Mouse (Mus musculus): Measurements from ENCODE around the gene Dusp16. TPM values are rescaled to one million over a fixed set of nuclear protein-coding genes. Genes with fewer than 3 reads are reported as not detected.

The Dusp16 gene
- polyA plus RNA-seq, 1 experiment from 2014 or later: 5.3 TPM

DNA sequence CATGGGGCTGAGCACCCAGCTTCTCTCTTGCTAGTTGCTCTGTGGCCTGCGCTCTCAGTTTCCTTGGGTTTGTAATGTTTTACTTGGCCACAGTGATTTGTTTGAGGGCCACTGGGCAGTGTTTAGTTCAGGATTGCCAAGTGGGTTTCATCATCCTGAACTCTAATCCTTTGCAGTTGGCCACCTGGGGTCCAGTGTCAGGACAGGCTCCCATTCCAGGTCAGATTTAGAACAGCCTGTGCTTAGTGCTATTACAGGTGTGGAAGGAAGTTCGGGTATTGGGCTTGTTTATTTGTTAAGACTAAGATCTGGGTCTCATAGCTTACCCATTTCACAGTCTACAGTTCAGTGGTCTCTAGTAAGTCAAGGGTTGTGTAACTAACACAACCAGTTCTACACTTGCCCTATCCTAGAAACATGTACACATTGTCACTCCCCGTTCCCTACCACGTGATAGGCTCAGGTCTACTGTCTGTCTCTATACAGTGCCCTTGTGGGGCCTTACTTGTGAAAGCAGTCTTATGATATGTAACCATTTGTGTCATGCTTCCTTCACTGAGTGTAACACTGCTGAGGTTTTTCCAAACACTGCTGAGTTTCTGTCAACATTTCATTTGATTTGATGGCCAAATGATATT lies 89.3 kb downstream of the Dusp16 start:
- ATAC-seq: peak; percentile 91

DNA sequence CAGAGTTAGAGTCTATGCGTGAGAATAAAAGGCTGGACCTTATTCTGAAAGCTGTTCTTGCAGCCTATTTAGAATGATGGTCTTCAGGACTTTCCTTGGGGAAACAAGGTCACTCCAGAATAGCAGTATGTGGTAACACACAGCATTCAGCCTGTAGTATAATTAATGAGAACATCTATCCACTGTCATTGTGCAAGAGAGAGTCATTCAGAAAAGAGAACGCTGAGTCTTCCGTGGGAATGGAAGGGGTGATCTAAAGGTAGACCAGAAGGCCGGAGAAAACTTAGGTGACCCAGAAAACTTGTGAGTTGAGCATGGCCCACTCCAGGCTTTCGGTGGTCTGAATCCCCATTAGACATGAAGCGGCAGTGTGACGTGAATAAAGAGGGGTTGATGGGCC lies 90.2 kb downstream of the Dusp16 start:
- H3K9ac ChIP-seq (replicated peaks): no peak overlapping the region
- no peak for DNase-seq
- H3K4me3 ChIP-seq (ENCODE audit: low read depth, low read length): no peak overlapping the region
- no peaks in the 10 kb centered on the region for H3K36me3 ChIP-seq (replicated peaks; ENCODE audit: insufficient read depth, low read length)
- no peak overlapping the region for H3K4me2 ChIP-seq (ENCODE audit: low read depth, low read length)
- H3K27ac ChIP-seq (ENCODE audit: low read depth): 0 out of 2 replicates have a peak overlapping the region, but pooled peaks have one; percentile 82
- TF ChIP-seq CTCF (IDR thresholded peaks at IDR 0.05; ENCODE audit: low read depth) (no peak), EP300 (IDR thresholded peaks at IDR 0.05; ENCODE audit: low read depth) (no peak)
- peaks cover 27% of the 10 kb centered on the region for H3K4me1 ChIP-seq (ENCODE audit: insufficient read depth)
- H3K27me3 ChIP-seq (ENCODE audit: insufficient read depth, low read length): no peaks in the 10 kb centered on the region
- ATAC-seq: no peak
- no peaks in the 10 kb centered on the region for H3K9me3 ChIP-seq (ENCODE audit: low read length)
- 81% methylated on average over 7 of the region's 7 CpGs for WGBS (ENCODE audit: insufficient replicate concordance)

More for the DNA sequence above, 89.3 kb downstream of the Dusp16 start:
- WGBS (ENCODE audit: insufficient replicate concordance): 64% methylated on average over 4 of the region's 4 CpGs
- TF ChIP-seq CTCF (IDR thresholded peaks at IDR 0.05; ENCODE audit: low read depth) (no peak), EP300 (IDR thresholded peaks at IDR 0.05; ENCODE audit: low read depth) (peak; percentile 63)
- Histone ChIP-seq H3K4me2 (ENCODE audit: low read depth, low read length) (no peak overlapping the region), H3K27me3 (ENCODE audit: insufficient read depth, low read length) (no peaks in the 10 kb centered on the region), H3K9me3 (ENCODE audit: low read length) (no peaks in the 10 kb centered on the region), H3K4me1 (ENCODE audit: insufficient read depth) (peaks cover 27% of the 10 kb centered on the region), H3K4me3 (ENCODE audit: low read depth, low read length) (no peak overlapping the region), H3K27ac (ENCODE audit: low read depth) (peak overlapping the region; percentile 82), H3K9ac (replicated peaks) (no peak overlapping the region), H3K36me3 (replicated peaks; ENCODE audit: insufficient read depth, low read length) (no peaks in the 10 kb centered on the region)
- DNase-seq: peak; percentile 39

DNA sequence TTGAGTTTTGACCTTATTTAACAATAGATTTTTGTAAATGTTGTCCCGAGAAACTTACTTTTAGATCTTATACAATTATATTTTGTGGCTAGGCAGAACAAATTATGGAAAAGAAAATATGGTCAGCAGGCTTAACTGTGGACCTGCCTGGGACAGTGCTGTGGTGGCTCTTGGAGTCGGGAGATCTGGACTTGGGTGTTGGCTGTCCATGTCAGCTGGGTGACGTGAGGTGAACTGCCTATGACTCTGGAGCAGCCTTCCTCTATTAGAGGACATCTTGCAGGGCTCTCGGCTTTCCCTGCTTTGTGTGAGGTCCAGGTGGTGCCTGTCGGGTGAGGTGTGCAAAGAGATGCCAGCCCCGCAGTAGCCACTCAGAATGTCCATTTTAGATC lies 91.2 kb downstream of the Dusp16 start:
- 69% methylated on average over 6 of the region's 6 CpGs for WGBS (ENCODE audit: insufficient replicate concordance)
- no peak for DNase-seq
- no peaks in the 10 kb centered on the region for H3K9me3 ChIP-seq (ENCODE audit: low read length)
- H3K36me3 ChIP-seq (replicated peaks; ENCODE audit: insufficient read depth, low read length): no peaks in the 10 kb centered on the region
- TF ChIP-seq EP300 (IDR thresholded peaks at IDR 0.05; ENCODE audit: low read depth) (no peak), CTCF (IDR thresholded peaks at IDR 0.05; ENCODE audit: low read depth) (no peak)
- H3K4me3 ChIP-seq (ENCODE audit: low read depth, low read length): no peak overlapping the region
- no peaks in the 10 kb centered on the region for H3K27me3 ChIP-seq (ENCODE audit: insufficient read depth, low read length)
- peaks cover 27% of the 10 kb centered on the region for H3K4me1 ChIP-seq (ENCODE audit: insufficient read depth)
- H3K4me2 ChIP-seq (ENCODE audit: low read depth, low read length): no peak overlapping the region
- no peak for ATAC-seq
- H3K27ac ChIP-seq (ENCODE audit: low read depth): peak overlapping the region; percentile 85
- H3K9ac ChIP-seq (replicated peaks): no peak overlapping the region

DNA sequence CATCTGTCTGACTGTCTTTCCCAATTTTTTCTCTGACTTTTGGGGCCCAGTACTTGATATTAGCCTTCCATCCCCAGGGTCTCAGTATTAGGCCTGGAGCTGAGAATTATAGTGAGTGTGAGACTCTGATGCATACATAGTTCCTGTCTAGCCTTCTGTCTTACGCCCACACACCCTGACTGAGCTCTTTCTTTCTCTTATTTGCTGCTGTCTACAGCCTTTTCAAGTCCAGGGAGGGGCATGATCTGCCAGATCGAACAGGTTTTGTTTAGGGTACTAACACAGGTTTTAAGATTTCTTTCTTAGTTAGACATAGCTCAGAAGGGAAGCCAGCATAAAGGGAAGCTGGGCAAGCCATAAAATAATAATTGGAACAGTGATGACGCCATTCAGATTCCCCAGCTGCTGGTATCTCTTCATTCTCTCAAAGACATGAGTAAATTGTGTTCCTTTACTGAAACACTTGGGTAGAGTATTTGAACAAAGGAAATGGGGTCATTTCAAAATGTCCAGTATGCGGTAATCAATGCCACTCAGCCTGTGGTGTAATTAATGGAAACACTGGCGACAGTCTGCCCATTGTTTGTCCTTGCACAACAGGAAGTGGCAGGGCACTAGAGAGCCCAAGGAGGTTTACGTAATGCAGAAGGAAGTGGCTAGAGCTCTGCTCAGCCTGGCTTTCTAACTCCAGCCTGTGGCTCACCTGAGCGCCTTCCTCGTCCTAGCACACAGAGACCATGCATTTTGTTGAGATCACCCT lies 91.8 kb downstream of the Dusp16 start:
- peak overlapping the region; percentile 85 for H3K27ac ChIP-seq (ENCODE audit: low read depth)
- no peaks in the 10 kb centered on the region for H3K36me3 ChIP-seq (replicated peaks; ENCODE audit: insufficient read depth, low read length)
- no peaks in the 10 kb centered on the region for H3K27me3 ChIP-seq (ENCODE audit: insufficient read depth, low read length)
- peak overlapping the region; percentile 10; the same call in 1 of the 2 replicates for H3K4me2 ChIP-seq (ENCODE audit: low read depth, low read length)
- ATAC-seq: peak; percentile 79
- peak; percentile 72 for DNase-seq
- TF ChIP-seq CTCF (IDR thresholded peaks at IDR 0.05; ENCODE audit: low read depth): no peak
- TF ChIP-seq EP300 (IDR thresholded peaks at IDR 0.05; ENCODE audit: low read depth): peak; percentile 93
- 0 out of 2 replicates have a peak overlapping the region, but pooled peaks have one; percentile 26 for H3K9ac ChIP-seq (replicated peaks)
- H3K4me3 ChIP-seq (ENCODE audit: low read depth, low read length): no peak overlapping the region
- H3K9me3 ChIP-seq (ENCODE audit: low read length): no peaks in the 10 kb centered on the region
- 34% methylated on average over 8 of the region's 8 CpGs for WGBS (ENCODE audit: insufficient replicate concordance)
- peaks cover 27% of the 10 kb centered on the region for H3K4me1 ChIP-seq (ENCODE audit: insufficient read depth)

DNA sequence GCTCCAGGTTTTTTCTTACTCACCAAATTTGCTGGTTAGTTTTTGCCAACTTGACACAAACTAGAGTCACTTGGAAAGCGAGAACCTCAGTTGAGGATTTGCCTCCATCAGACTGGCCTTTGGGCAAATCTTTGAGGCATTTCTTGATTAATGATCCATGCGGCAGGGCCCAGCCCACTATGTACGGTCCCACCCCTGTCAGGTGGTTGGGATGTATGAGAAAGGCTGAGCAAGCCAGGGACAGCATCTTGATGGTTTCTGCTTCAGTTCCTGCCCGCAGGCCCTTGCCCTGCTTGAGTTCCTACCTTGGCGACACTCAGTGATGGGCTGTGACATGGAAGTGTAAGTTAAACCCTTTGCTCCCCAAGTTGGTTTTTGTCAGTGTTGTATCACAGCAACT lies 94.2 kb downstream of the Dusp16 start:
- ATAC-seq: no peak

DNA sequence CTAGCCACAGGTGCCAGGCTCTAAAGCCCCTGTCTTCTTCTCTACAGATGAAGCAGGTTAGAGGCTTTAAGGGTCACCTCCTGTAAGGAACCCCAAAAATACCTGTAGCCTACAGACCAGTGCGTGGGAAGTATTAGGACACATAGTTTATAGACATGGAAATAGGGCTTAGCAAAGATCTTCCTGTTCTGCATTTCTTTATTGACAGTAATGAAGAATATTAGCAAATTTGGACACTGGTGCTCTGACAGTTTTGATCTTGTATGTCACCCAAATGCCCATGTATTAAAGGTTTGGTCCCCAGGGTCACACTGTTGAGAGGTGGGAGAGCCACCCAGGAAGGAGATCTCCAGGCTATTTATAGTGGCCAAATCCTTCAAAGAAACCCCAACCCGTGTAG lies 95.9 kb downstream of the Dusp16 start:
- 69% methylated on average over 2 of the region's 2 CpGs for WGBS (ENCODE audit: insufficient replicate concordance)
- DNase-seq: no peak

More for the DNA sequence above, 94.2 kb downstream of the Dusp16 start:
- Histone ChIP-seq H3K9me3 (ENCODE audit: low read length) (no peaks in the 10 kb centered on the region), H3K9ac (replicated peaks) (no peak overlapping the region), H3K4me3 (ENCODE audit: low read depth, low read length) (no peak overlapping the region), H3K27ac (ENCODE audit: low read depth) (no peak overlapping the region), H3K4me2 (ENCODE audit: low read depth, low read length) (no peak overlapping the region), H3K36me3 (replicated peaks; ENCODE audit: insufficient read depth, low read length) (no peaks in the 10 kb centered on the region), H3K4me1 (ENCODE audit: insufficient read depth) (peaks cover 22% of the 10 kb centered on the region), H3K27me3 (ENCODE audit: insufficient read depth, low read length) (no peaks in the 10 kb centered on the region)
- no peak for DNase-seq
- WGBS (ENCODE audit: insufficient replicate concordance): 95% methylated on average over 5 of the region's 5 CpGs
- no peak for TF ChIP-seq CTCF (IDR thresholded peaks at IDR 0.05; ENCODE audit: low read depth)
- no peak for TF ChIP-seq EP300 (IDR thresholded peaks at IDR 0.05; ENCODE audit: low read depth)

More for the DNA sequence above, 95.9 kb downstream of the Dusp16 start:
- H3K4me1 ChIP-seq (ENCODE audit: insufficient read depth): peaks cover 16% of the 10 kb centered on the region
- H3K4me3 ChIP-seq (ENCODE audit: low read depth, low read length): no peak overlapping the region
- H3K9me3 ChIP-seq (ENCODE audit: low read length): no peaks in the 10 kb centered on the region
- H3K27me3 ChIP-seq (ENCODE audit: insufficient read depth, low read length): no peaks in the 10 kb centered on the region
- TF ChIP-seq EP300 (IDR thresholded peaks at IDR 0.05; ENCODE audit: low read depth) (no peak), CTCF (IDR thresholded peaks at IDR 0.05; ENCODE audit: low read depth) (no peak)
- no peaks in the 10 kb centered on the region for H3K36me3 ChIP-seq (replicated peaks; ENCODE audit: insufficient read depth, low read length)
- no peak overlapping the region for H3K4me2 ChIP-seq (ENCODE audit: low read depth, low read length)
- H3K27ac ChIP-seq (ENCODE audit: low read depth): no peak overlapping the region
- H3K9ac ChIP-seq (replicated peaks): no peak overlapping the region
- ATAC-seq: no peak

Data from liver, postnatal 0 days (tissue).